Mouse (Mus musculus) heart, adult 2 months (tissue): ENCODE measurements at regions not wholly inside any gene's neighbourhood (a gene's known extent, or its start where the extent isn't known, plus 50 kb on each side); places are given as distances from the start of the nearest gene placed in this dataset.

Experiments
- DNase-seq, 2 experiments: peaks; one replicate each; pipeline ENCODE4 v3.0.0; 2021
- H3K27ac ChIP-seq: fragments of 200-600 bp; 2 replicates; pipeline ENCODE4 v1.8.1; 2022
- H3K27me3 ChIP-seq: fragments of 200-500 bp; 2 replicates; pipeline ENCODE4 v1.6.1; 2012; ENCODE audit warnings: mild to moderate bottlenecking, low read length, inconsistent platforms, mixed read lengths; ENCODE audit not compliant: control insufficient read depth, insufficient read depth
- H3K36me3 ChIP-seq: fragments of 200-500 bp; 2 replicates; pipeline ENCODE4 v1.6.1; 2012; ENCODE audit warnings: low read length, inconsistent platforms; ENCODE audit not compliant: control insufficient read depth, insufficient read depth
- H3K4me1 ChIP-seq: fragments of 200-500 bp; 2 replicates; pipeline ENCODE4 v1.6.1; 2011; ENCODE audit warnings: low read length; ENCODE audit not compliant: control insufficient read depth, insufficient read depth
- H3K4me3 ChIP-seq: fragments of 200-600 bp; 2 replicates; pipeline ENCODE4 v1.8.1; 2022
- H3K79me2 ChIP-seq: fragments of 200-500 bp; replicated peaks from 2 replicates; pipeline ENCODE4 v1.6.1; 2012; ENCODE audit warnings: mild to moderate bottlenecking, inconsistent platforms, low read length, moderate library complexity, mixed read lengths; ENCODE audit not compliant: control insufficient read depth, insufficient read depth
- H3K9ac ChIP-seq: fragments of 200-500 bp; 2 replicates; pipeline ENCODE4 v1.6.1; 2012; ENCODE audit warnings: low read depth, mild to moderate bottlenecking, control low read depth, inconsistent platforms, low read length, mixed read lengths
- CTCF ChIP-seq: fragments of 200-600 bp; IDR thresholded peaks from 2 replicates; pipeline ENCODE4 v1.8.1; 2022; ENCODE audit warnings: antibody characterized with exemption, mild to moderate bottlenecking, moderate library complexity
- EP300 ChIP-seq: fragments of 200-500 bp; IDR thresholded peaks from 2 replicates; pipeline ENCODE4 v1.6.1; 2011; ENCODE audit warnings: low read depth, low read length, control low read depth; ENCODE audit not compliant: insufficient read depth
- POLR2A ChIP-seq: fragments of 200-500 bp; IDR thresholded peaks from 2 replicates; pipeline ENCODE4 v1.6.1; 2011; ENCODE audit warnings: mild to moderate bottlenecking, low read depth, low read length, control low read depth; ENCODE audit not compliant: insufficient read depth
- WGBS: fragments of 180-500 bp; shearing (Covaris S2); methylation state at CpG from one replicate; pipeline ENCODE4 v1.1.7; 2018; 5-methylcytosine and 5-hydroxymethylcytosine counted together
- intact Hi-C: fragments of 180-260 bp; cut with DNase I; formaldehyde crosslinking; loops from one replicate; pipeline ENCODE4 v1.15.1; 2025

DNA sequence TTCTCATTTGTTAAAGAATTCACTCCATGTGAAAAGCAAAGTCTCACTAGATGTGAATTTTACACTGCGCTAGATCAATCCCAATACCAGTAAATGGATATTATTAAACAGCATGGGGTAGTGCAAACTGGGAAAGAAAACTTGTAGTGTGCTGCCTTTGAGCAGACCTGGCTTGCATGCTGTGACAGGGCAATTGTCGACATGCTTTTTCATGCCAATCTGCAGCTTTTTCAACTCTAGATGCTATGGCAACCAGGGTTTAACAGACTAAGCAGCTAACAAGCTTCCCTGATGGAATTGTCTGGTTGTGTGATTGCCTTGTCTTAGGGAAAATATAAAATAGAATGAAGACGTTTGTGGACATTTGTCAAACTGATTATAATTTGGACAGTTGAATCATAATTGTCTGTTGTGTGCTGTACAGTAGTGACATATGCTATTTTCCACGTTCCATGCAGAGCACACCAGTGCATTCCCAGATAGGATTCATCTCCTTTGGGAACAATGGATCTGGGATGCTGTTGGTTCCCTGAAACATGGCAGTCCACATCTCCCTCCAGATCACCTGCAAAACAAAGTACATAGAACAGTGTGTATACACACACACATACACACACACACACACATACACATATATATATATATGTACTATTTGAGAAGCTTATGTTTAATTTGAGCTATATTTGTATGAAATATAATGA lies 99.2 kb downstream of the Gm43517 start:
- H3K36me3 ChIP-seq: no peaks in the 10 kb centered on the region
- TF ChIP-seq EP300 (no peak), POLR2A (no peak), CTCF (no peak)
- H3K4me1 ChIP-seq: no peaks in the 10 kb centered on the region
- intact Hi-C loops: no loop called here
- H3K4me3 ChIP-seq: no peak overlapping the region
- no peak for DNase-seq
- no peaks in the 10 kb centered on the region for H3K79me2 ChIP-seq
- no peaks in the 10 kb centered on the region for H3K27me3 ChIP-seq
- H3K9ac ChIP-seq: no peak overlapping the region
- no peak overlapping the region for H3K27ac ChIP-seq
- WGBS: 53% methylated on average over 4 of the region's 4 CpGs

DNA sequence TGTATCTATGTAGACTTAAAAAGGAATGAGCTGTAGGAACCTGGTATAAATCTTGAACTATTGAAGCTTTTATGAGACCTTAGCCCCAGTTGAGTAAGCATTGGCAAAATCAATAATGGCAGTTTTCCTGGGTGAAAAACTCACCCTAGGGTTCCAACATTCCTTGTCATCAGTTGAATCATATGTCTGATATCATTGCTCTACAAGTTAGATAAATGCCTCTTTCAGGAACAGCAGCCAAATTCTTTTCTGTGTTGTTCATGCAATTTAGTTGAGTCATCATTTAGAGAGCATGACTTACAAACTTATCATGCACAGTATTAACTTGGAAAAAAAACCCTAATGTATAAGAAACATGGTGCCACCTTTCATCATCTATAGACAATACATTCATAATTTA lies 128.2 kb downstream of the Gm43517 start:
- no peaks in the 10 kb centered on the region for H3K4me1 ChIP-seq
- H3K36me3 ChIP-seq: no peaks in the 10 kb centered on the region
- H3K27ac ChIP-seq: no peak overlapping the region
- no peak for DNase-seq
- no peaks in the 10 kb centered on the region for H3K27me3 ChIP-seq
- H3K79me2 ChIP-seq: no peaks in the 10 kb centered on the region
- no peak for TF ChIP-seq POLR2A
- no peak for TF ChIP-seq CTCF
- TF ChIP-seq EP300: no peak
- no peak overlapping the region for H3K4me3 ChIP-seq
- no peak overlapping the region for H3K9ac ChIP-seq
- intact Hi-C loops: no loop called here

DNA sequence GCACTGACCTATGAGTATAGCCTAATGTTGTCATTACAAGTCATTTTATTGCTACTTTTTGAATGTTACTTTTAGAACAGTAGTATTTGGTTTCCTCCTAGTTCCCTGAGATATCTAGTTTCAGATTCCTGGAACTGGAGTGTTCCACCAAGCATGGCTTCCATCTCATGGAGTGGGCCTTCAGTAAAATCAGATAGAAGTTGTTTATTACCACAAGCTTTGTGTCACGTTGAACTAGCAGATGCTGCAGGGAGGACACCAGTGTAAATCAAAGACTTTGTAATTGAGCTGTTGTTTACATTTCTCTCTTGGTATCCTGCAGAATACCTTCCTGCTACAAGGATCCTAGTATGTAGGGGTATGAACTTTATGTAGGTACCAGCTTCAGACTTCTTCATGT lies 129.6 kb downstream of the Gm43517 start:
- H3K9ac ChIP-seq: no peak overlapping the region
- no peaks in the 10 kb centered on the region for H3K4me1 ChIP-seq
- no peak overlapping the region for H3K27ac ChIP-seq
- TF ChIP-seq EP300 (no peak), POLR2A (no peak), CTCF (no peak)
- 43% methylated on average over 1 of the region's 1 CpGs for WGBS
- no peak for DNase-seq
- no peaks in the 10 kb centered on the region for H3K27me3 ChIP-seq
- H3K4me3 ChIP-seq: no peak overlapping the region
- H3K36me3 ChIP-seq: no peaks in the 10 kb centered on the region
- intact Hi-C loops: no loop called here
- no peaks in the 10 kb centered on the region for H3K79me2 ChIP-seq
